Mouse (Mus musculus) thymus, adult 2 months (tissue): ENCODE measurements around the gene Pygm.

ENCODE experiments used
- CTCF ChIP-seq: fragments of 200-500 bp; IDR thresholded peaks from 2 replicates; pipeline ENCODE4 v1.5.1; 2012; ENCODE audit warnings: mild to moderate bottlenecking, control low read depth, low read length, moderate library complexity, borderline replicate concordance; ENCODE audit not compliant: control insufficient read depth, poor library complexity, insufficient read depth; ENCODE audit errors: extremely low read depth
- POLR2A ChIP-seq: fragments of 200-500 bp; IDR thresholded peaks from 2 replicates; pipeline ENCODE4 v1.6.1; 2012; ENCODE audit warnings: mild to moderate bottlenecking, low read length, control low read depth, moderate library complexity; ENCODE audit not compliant: control insufficient read depth, poor library complexity, insufficient read depth; ENCODE audit errors: extremely low read depth

- TF ChIP-seq CTCF (no peak), POLR2A (no peak)
These were observed 8.7 kb downstream of the Pygm start for GRCm38 (mm10) chr19:6392743-6393393.
